Comparison of ENCODE assay signal across 8 mouse cellular contexts in genomic region chr12:4107383-4107782, GRCm38 (mm10). TPM values are rescaled to one million over a fixed set of nuclear protein-coding genes. Genes with fewer than 3 reads are reported as not detected.
A peak's percentile ranks its signal among the peaks of the same experiment; 100 is the strongest.
DNase-seq lines count a peak whose midpoint lies in the region; ATAC-seq and TF ChIP-seq lines count a peak whose summit lies in the region.
"Had no signal": no experiment of that assay in that cellular context is flagged by ENCODE, and none has a peak within 500 bp of the region (broad histone marks: within the 10 kb centered on the region; RNA-seq: fewer than 3 reads in every experiment).

No protein-coding gene starts in this region.

- no peak overlapping the region for H3K4me3 ChIP-seq in forebrain, embryonic 16.5 days (replicated peaks; ENCODE audit: low read length)
- H3K4me3 ChIP-seq in midbrain, embryonic 12.5 days, result no peak overlapping the region
- no peak overlapping the region for H3K4me3 ChIP-seq in small intestine, adult 2 months (ENCODE audit: low read depth, low read length)

- peak; percentile 16 for DNase-seq in T-cell, adult 2 months (ENCODE audit: low spot score)
- peak; percentile 72 for DNase-seq in cerebellum, adult 11-12 months
- DNase-seq in induced T-regulatory cell, adult 2 months (ENCODE audit: low read depth), result peak; percentile 72
- DNase-seq in left cerebral cortex, adult 11 months (ENCODE audit: low spot score), result peak; percentile 64

- H3K27me3 ChIP-seq in forebrain, embryonic 16.5 days (replicated peaks; ENCODE audit: control insufficient read depth, insufficient read depth, low read length), result no peaks in the 10 kb centered on the region
- H3K27me3 ChIP-seq in midbrain, embryonic 12.5 days, result no peaks in the 10 kb centered on the region
- H3K27me3 ChIP-seq in small intestine, adult 2 months (ENCODE audit: control insufficient read depth, insufficient read depth, low read length), result no peaks in the 10 kb centered on the region

- H3K9ac ChIP-seq in forebrain, embryonic 16.5 days (replicated peaks; ENCODE audit: low read depth, low read length), result no peak overlapping the region
- no peak overlapping the region for H3K9ac ChIP-seq in midbrain, embryonic 12.5 days (replicated peaks)

- H3K9me3 ChIP-seq in forebrain, embryonic 16.5 days (ENCODE audit: control insufficient read depth, low read length), result no peaks in the 10 kb centered on the region
- no peaks in the 10 kb centered on the region for H3K9me3 ChIP-seq in midbrain, embryonic 12.5 days

- TF ChIP-seq CTCF in small intestine, adult 2 months (IDR thresholded peaks at IDR 0.05; ENCODE audit: extremely low read depth, insufficient read length, insufficient replicate concordance, low read depth, low read length), result peak; percentile 69; the same call in 1 of the 2 replicates

- H3K4me1 ChIP-seq in forebrain, embryonic 16.5 days (replicated peaks; ENCODE audit: control insufficient read depth, insufficient read depth, low read length), result no peaks in the 10 kb centered on the region
- H3K4me1 ChIP-seq in midbrain, embryonic 12.5 days, result no peaks in the 10 kb centered on the region
- H3K4me1 ChIP-seq in small intestine, adult 2 months (ENCODE audit: control insufficient read depth, insufficient read depth, insufficient read length, low read length), result no peaks in the 10 kb centered on the region

- peak; percentile 90 for ATAC-seq in forebrain, embryonic 16.5 days
- ATAC-seq in midbrain, embryonic 12.5 days (ENCODE audit: low FRiP score, low read depth), result peak; percentile 63; the same call in 1 of the 2 replicates

- no peaks in the 10 kb centered on the region; the same call in 1 of the 2 replicates for H3K36me3 ChIP-seq in forebrain, embryonic 16.5 days (ENCODE audit: control insufficient read depth, insufficient read depth)
- peaks cover 54% of the 10 kb centered on the region for H3K36me3 ChIP-seq in midbrain, embryonic 12.5 days
- H3K36me3 ChIP-seq in small intestine, adult 2 months (ENCODE audit: control insufficient read depth, insufficient read depth, low read length), result peaks cover 3% of the 10 kb centered on the region; the same call in 1 of the 2 replicates

- WGBS in forebrain, embryonic 16.5 days, result 71% methylated on average over 4 of the region's 4 CpGs
- 82% methylated on average over 4 of the region's 4 CpGs for WGBS in midbrain, embryonic 12.5 days
- 75% methylated on average over 4 of the region's 4 CpGs for WGBS in small intestine, adult 2 months

- TF ChIP-seq POLR2A in small intestine, adult 2 months (IDR thresholded peaks at IDR 0.05; ENCODE audit: low read depth, low read length), result no peak

- no peak overlapping the region for H3K4me2 ChIP-seq in forebrain, embryonic 16.5 days (ENCODE audit: low read length)
- H3K4me2 ChIP-seq in midbrain, embryonic 12.5 days (replicated peaks), result no peak overlapping the region

- H3K27ac ChIP-seq in forebrain, embryonic 16.5 days (ENCODE audit: low read length), result no peak overlapping the region
- H3K27ac ChIP-seq in midbrain, embryonic 12.5 days (replicated peaks), result no peak overlapping the region
- H3K27ac ChIP-seq in small intestine, adult 2 months (ENCODE audit: insufficient read depth, low read depth, low read length), result no peak overlapping the region
- H3K27ac ChIP-seq: macrophage had no signal

RNA-seq across cellular contexts. Expression of gene Dnajc27, which starts 25.0 kb away (rescaled TPM):
- polyA plus RNA-seq in forebrain, embryonic 16.5 days (2015; fragmentation: Nextera tagmentation; extraction: Ambion mirVana), result 13.3 and 15.6 TPM in 2 replicates
- polyA plus RNA-seq in midbrain, embryonic 12.5 days (2016; fragmentation: Nextera tagmentation; extraction: Ambion mirVana), result 14.0 and 14.2 TPM in 2 replicates
- polyA plus RNA-seq in small intestine, adult 2 months (2012; rRNA removed), result 1.1 and 1.4 TPM in 2 replicates

RNA-seq across cellular contexts. Expression of gene Adcy3, which starts 25.5 kb away (rescaled TPM):
- polyA plus RNA-seq in forebrain, embryonic 16.5 days (2015; fragmentation: Nextera tagmentation; extraction: Ambion mirVana), result 12.2 and 12.9 TPM in 2 replicates
- 6.8 and 7.2 TPM in 2 replicates for polyA plus RNA-seq in midbrain, embryonic 12.5 days (2016; fragmentation: Nextera tagmentation; extraction: Ambion mirVana)
- polyA plus RNA-seq in small intestine, adult 2 months (2012; rRNA removed), result 2.0 and 2.4 TPM in 2 replicates

Comparison
In these comparisons a context has a peak if more than half of its experiments do, and no peak if none do; other contexts are left out.
1. DNase-seq: peak in every context shown above with its lines; median percentile 72 in cerebellum, adult 11-12 months; 72 in induced T-regulatory cell, adult 2 months; 64 in left cerebral cortex, adult 11 months; 16 in T-cell, adult 2 months.